Mouse (Mus musculus): ENCODE measurements at regions not wholly inside any gene's neighbourhood (a gene's known extent, or its start where the extent isn't known, plus 50 kb on each side); places are given as distances from the start of the nearest gene placed in this dataset.

DNA sequence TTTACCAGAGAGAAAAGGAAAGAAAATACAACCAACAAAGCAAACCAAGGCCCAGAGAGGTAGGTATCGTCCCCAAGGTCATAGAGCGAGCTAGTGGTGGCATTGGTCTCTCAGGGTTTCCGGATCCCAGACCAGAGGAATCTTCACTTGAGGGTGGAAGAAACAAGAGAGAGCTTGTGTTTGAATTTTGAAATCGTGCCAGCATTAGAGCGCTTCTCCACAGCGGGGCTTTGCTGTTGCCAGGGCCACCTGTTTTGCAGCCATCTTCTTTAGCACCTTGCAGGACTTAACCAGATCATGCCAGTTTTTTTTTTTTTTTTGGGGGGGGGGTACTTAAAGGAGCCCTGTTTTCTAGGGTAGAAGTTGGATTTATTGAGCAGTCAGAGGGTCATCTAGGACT lies 77.6 kb upstream of the Mrps6 start:
- TF ChIP-seq HCFC1 (IDR thresholded peaks at IDR 0.05; ENCODE audit: low read depth, low read length) (no peak), E2F4 (IDR thresholded peaks at IDR 0.05; ENCODE audit: insufficient replicate concordance, low read depth, low read length) (no peak), ETS1 (conservative IDR thresholded peaks at IDR 0.05; ENCODE audit: low read depth, low read length) (no peak), USF1 (IDR thresholded peaks at IDR 0.05; ENCODE audit: low read depth, low read length) (no peak), ELF1 (IDR thresholded peaks at IDR 0.05; ENCODE audit: low read depth, low read length) (no peak), MEF2A (IDR thresholded peaks at IDR 0.05; ENCODE audit: borderline replicate concordance, low read depth, low read length) (no peak), EP300 (IDR thresholded peaks at IDR 0.05; ENCODE audit: low read length) (no peak), CTCF (conservative IDR thresholded peaks at IDR 0.05 in 1 of 2, IDR thresholded peaks at IDR 0.05 in 1 of 2; ENCODE audit: low read depth in 2 of 2, low read length in 2 of 2) (no peak), ZC3H11A (IDR thresholded peaks at IDR 0.05; ENCODE audit: low read depth, low read length) (no peak), POLR2A (IDR thresholded peaks at IDR 0.05; ENCODE audit: low read depth, low read length) (no peak), ZNF384 (IDR thresholded peaks at IDR 0.05; ENCODE audit: low read depth, low read length) (no peak), RCOR1 (conservative IDR thresholded peaks at IDR 0.05; ENCODE audit: low read depth, low read length) (no peak), TBP (conservative IDR thresholded peaks at IDR 0.05; ENCODE audit: low read depth, low read length) (no peak), RAD21 (IDR thresholded peaks at IDR 0.05; ENCODE audit: low read depth, low read length) (no peak)

All from CH12.LX (cell line).